Mouse (Mus musculus): ENCODE results near the gene Dnajc22.

Gene Dnajc22

DNA sequence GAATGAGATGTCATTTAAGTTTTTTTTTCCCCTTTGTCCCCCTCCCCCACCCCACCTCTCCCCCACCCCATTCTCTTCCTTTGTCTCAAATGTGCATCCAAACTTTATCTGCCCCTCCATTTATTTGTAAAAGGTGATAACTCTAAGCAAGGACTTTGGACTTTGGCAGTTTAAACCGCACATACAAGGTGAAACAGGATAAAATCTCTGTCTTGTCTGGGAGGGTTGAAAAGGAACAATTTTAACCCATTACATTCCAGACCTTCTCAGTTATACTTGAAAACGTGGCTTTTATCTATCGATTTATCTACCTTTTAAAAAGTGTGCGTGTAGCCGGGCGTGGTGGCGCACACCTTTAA lies 22.1 kb downstream of the Dnajc22 start:
- no peak for DNase-seq (ENCODE audit: low read depth, low spot score)

DNA sequence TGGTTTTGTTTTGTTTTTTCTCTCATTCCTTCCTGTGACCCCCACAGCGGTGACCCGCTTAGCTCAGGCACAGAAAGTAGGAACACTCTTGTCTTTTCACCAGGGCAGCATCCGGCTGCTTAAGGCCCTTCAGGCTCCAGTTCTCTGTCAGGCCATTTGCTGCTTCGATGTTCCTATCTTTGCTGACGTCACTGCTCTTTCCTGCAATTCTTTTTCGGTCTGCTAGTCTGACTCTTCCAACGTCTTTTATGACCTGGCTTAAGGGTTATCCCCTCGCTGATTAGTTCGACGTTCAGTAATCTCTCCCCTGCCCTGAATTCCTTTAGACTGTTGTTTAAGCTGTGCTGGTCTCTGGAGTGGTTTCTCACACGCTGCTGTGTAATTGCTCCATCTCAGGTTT lies 23.6 kb downstream of the Dnajc22 start:
- no peak for DNase-seq (ENCODE audit: low read depth, low spot score)

DNA sequence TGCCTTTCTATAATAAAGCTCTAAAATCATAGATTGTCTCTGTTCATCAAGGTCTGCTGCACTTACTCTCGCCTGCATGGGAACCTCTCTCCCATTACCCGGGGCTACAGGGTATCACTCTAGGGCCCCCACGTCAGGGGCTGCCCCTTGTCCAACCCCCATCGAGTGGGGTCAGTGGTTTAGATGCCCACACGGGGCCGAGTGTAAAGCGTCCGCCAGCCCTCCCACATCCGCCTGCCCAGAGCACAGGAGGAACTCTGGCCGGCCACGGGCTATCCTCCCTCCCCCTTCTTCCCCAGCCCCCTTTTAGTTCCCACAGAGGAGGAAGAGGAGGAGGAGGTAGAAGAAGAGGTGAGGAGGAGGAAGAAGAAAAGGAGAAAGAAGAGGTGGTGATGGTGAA lies 27.8 kb downstream of the Dnajc22 start:
- DNase-seq (ENCODE audit: low read depth, low spot score): no peak

DNA sequence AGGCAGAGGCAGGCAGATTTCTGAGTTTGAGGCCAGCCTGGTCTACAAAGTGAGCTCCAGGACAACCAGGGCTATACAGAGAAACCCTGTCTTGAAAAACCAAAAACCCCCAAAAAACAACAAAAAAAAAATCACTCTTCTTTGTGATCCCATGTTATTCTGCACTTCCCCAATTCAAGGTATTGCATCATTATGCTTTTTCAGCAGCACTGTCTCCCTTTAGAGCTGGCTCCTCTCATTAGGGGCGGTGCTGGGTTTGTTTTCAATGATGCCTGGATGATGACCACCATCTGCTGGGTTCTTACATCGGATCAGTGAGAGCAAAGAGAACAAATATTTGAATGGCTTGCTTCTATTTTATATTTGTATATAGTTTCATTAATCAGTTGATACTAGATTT lies 29.7 kb downstream of the Dnajc22 start:
- no peak for DNase-seq (ENCODE audit: low read depth, low spot score)

DNA sequence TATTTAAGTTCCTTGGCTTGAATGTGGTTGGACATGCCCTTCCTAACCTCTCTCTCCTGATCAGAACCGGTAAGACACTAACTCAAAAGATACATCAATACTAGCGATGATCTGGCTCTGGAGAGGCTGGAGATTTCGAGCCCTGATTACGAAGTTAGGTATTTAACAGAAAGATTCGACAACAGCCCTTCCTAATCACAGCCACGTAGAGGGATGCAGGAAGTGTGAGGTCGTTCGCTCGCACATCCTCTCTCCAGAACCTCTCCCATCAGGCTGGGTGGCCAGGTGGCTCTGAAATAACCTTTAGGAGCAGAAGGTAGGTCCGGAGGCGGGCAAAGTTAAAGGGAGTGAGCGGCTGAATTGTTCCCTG lies 32.7 kb downstream of the Dnajc22 start, which contains the start of gene Spats2:
Spats2 (plus strand) TSS at position 206 of the 370 bp plus-strand sequence.
- DNase-seq (ENCODE audit: low read depth, low spot score): no peak

DNA sequence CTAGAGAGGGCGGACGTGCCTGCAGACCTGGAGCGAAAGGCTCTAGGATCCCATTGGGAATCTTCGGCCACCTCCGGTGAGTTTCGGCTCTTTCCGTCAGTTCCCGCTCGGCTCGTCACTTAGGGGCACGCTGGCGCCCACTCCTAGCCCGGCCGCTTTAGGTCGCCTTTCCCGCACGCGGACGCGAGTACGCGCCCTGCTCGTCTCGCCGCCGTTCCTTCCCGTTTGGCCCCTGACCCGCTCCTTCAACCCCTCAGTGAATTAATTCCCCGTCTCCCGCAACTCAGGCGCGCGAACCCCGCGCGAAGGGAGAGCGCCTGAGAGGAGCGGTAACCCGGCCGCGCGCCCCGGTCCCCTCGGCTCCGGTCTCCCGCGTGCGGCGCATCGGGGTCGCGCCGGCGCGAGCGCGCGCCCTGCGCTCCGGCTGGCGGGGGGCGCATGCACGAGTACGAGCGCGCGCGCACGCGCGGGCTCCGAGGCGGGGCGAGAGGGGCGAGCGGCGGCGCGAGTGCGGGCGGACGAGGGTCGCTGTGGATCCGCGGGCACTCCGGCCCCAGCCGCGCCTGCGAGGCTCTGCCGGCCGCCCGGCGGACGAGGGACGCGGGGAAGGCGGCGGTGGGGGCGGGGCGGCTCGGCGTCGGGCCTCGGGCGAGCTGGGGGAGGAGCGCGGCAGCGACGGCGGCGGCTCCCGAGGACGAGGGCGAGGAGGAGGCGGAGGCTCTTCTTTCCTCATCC lies 33.3 kb downstream of the Dnajc22 start:
- DNase-seq (ENCODE audit: low read depth, low spot score): peak; percentile 95

DNA sequence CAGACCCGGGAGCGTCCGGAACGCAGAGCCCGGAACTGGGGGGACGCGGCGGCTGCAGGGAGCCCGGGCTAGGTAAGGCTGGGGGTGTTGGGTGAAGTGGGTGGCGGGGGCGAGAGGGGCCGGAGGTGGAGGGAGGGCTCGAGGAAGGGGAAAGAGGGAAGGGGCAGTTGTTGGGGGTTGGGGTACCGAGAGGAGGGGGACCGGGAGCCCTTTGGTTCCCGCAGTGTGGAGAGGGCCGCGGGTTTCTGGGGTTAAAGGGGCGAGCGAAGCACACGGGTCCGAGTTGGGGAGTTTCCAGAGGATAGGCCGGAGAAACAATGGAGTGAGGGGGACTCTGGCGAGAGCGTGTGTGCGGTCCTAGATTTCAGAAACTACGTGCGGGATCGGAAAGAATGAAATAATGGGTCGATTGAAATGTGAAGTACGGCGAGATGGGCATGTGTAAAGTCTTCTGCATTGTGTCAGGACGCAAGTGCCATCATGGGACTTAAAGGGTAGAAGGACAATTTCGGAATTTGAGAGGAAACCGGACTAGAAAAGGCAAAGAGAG lies 33.9 kb downstream of the Dnajc22 start:
- DNase-seq (ENCODE audit: low read depth, low spot score): peak; percentile 43

DNA sequence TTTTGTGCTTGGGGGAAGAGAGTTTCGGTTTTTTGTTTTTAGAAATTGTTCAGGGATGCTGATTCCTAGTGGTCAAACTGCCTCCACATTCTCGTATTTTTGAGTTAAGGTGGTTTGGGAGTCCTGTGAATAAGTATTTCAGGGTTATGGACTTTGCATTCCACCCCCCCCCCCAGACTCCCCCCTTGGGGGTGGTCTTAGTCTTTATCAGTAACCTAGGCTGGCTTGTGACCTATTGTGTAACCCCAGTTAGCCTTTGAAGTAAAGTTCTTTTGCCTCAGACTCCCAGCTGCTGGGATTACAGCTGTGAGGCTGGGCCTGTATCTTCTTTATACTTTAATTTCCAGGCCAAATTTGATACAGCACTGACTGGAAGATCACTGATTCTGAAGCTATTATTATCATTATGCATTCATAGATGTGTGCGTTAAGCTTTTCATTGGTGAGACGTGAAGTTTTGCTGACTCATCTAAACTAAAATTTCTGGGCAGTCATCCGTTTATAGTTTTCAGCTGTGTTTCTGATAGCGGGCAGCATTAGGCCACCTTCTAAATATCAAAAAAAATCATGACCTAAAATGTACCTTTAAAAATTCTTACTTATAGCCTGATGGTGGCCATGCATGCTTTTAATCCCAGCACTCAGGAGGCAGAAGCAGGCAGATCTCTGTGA lies 35.0 kb downstream of the Dnajc22 start:
- no peak for DNase-seq (ENCODE audit: low read depth, low spot score)

DNA sequence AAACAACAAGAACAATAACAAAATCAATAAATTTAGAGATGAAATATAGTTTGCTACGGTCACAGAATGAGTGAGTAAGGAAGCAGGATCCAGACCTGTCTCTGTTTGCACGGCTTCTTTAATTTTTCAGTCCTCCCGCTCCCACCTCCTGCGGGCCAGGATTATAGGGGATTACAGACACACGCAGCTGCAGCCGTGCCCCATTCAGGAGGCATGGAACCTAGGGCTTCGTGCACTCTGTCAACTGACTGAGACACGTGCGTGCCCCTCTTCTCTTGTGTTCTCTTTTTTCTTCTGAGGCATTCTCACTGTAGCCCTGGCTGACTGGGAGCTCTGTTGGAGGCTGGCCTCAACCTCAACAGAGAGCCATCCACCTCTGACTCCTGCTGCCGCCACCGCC lies 36.5 kb downstream of the Dnajc22 start:
- DNase-seq (ENCODE audit: low read depth, low spot score): no peak

DNA sequence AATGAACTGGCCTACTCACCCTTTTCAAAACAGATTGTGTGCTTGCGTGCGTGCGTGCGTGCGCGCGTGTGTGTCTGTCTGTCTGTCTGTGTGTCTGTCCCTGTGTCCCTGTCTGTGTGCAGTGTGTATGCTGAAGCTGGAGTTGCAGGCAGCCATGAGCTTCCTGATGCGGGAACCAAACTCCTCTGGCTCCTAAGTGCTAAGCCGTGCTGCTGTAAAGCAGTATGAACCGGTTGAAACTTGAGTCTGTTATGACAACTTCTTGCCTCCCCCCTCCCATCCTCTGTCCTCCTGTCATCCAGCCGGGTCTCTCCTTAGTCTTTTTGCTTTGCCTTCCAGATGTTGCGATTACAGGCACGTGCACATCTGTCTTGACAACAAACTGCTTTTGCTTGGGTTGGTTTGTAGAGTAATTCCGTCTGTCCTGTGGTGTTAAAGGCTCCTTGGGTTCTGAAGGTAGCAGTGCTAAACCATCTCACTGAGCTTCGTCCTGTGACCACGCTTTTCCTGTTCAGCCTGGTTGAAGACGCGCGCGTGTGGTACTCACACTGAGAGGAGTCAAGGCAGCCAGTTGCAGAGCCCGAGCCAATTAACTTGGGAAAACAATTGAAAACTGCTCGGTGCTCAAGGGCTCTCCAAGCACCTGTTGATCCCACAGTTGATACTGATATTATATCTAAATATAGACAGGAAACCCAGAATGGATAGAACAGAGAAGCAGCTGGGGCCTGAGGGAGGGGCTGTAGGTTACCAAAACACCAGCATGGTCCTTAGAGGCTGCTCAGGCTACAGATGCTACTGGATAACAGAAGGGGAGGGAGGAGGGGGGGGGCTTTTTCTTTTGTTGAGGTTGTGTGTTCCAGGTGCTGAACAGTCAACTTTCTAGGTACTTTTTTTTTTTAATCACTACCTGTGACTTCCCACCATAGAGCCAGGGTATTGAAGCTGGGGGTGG lies 37.3 kb downstream of the Dnajc22 start:
- DNase-seq (ENCODE audit: low read depth, low spot score): peak; percentile 45

DNA sequence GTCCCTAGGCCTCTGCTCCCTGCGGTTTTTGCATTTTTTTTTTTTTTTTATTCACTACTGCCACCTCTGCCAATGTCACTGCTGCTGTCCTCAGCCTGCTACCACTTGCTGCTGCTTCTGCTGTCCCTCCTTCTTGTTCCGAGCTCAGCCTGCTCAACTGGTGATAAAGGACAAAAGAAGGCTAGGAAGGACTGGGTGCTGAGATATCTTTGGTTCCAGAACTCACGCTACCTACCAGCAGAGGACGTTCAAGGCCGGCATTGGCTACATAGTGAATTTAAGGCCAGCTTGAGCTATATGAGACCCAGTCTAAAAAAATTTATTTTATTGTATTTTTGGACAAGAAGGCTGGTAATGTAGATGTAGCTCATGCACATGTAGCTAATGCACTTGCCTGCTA lies 45.4 kb downstream of the Dnajc22 start:
- DNase-seq (ENCODE audit: low read depth, low spot score): no peak

DNA sequence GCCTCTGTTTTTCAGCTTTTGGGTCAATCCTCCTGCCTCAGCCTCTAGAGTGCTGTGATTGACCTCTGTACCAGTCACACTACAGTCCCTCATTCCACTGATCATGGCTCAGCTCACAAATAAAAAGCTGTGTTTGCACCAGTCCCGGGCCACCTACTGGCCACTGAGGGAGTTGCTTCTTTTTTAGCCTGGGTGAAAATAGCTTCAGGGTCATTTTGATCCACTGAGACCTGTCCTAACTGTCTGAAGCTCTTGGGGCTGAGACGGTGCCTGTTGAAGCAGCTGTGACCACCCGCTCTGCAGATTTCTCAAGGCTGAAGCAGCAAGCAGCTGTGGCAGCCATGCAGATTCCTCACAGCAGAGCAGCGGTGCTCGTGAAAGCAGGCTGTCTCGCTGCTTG lies 46.7 kb downstream of the Dnajc22 start:
- peak; percentile 63 for DNase-seq (ENCODE audit: low read depth, low spot score)

DNA sequence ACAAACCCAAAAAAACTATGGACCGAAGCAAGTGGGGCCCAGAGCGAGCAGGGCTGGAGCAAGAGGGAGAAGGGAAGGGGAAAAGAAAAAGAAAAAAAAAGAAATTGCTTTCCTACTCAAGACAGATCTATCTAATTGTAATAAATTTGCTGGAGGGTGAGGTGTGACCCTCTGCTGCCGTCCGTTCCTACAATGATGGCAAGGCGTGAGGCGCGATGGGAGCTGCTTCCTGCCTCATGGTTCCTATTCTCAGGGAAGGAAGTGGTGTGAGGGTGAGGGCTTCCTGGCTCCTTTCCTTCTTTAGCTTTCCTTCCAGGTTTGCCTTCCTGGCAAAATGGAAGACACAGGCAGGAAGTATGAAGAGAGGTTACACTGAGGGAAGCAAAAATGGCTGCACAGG lies 57.5 kb downstream of the Dnajc22 start:
- no peak for DNase-seq (ENCODE audit: low read depth, low spot score)

DNA sequence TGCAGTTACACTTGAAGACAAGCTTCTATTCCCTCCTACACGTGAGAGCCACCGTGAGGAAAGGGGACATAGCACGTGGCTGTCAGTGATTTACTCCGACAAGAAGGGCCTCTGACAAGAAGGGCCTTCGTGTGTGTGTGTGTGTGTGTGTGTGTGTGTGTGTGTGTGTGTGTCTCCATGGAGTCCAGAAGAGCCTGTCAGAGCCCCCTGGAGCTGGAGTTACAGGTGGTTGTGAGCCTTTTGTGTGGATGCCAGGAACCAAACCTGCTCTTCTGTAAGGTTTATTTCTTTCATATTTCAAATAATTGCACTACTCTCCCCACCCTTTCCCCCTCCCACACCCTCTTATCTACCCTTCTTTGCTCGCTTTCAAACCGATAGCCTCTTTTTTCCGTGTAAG lies 58.4 kb downstream of the Dnajc22 start:
- no peak for DNase-seq (ENCODE audit: low read depth, low spot score)

DNA sequence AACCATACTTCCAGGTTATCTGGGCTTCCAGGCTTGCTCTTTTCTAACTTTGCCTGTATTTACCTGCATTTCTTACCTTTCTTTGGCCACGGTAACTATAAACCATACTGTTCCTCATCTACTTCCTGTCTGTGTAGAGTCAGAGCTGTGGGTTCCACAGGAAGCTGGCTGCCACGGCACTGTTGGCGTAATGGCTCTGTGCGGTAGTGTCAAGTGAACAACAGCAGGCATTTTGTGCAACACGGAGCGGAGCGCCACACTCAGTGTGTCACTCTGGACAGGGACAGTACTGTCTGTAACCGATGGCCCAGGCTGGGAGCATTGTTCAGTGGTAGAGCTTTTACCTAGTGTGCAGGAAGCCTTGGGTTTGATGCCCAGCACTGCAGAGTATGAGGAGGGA lies 60.5 kb downstream of the Dnajc22 start:
- no peak for DNase-seq (ENCODE audit: low read depth, low spot score)

Measured in mesoderm, embryonic 11.5 days (tissue).